Mouse (Mus musculus) central nervous system, embryonic 18 days (tissue): ENCODE data around the gene Mrpl41. TPM values are rescaled to one million over a fixed set of nuclear protein-coding genes. Genes with fewer than 3 reads are reported as not detected.

ENCODE experiments used
- polyA plus RNA-seq: library from polyadenylated mRNA; depleted of rRNA; stranded (reverse); fragments of >200 nt; gene quantifications from 2 replicates; pipeline ENCODE4 v1.2.3, GENCODE M21; 2012; rRNA removed

Mrpl41 gene
- 98.6 and 112 TPM in 2 replicates for polyA plus RNA-seq

DNA sequence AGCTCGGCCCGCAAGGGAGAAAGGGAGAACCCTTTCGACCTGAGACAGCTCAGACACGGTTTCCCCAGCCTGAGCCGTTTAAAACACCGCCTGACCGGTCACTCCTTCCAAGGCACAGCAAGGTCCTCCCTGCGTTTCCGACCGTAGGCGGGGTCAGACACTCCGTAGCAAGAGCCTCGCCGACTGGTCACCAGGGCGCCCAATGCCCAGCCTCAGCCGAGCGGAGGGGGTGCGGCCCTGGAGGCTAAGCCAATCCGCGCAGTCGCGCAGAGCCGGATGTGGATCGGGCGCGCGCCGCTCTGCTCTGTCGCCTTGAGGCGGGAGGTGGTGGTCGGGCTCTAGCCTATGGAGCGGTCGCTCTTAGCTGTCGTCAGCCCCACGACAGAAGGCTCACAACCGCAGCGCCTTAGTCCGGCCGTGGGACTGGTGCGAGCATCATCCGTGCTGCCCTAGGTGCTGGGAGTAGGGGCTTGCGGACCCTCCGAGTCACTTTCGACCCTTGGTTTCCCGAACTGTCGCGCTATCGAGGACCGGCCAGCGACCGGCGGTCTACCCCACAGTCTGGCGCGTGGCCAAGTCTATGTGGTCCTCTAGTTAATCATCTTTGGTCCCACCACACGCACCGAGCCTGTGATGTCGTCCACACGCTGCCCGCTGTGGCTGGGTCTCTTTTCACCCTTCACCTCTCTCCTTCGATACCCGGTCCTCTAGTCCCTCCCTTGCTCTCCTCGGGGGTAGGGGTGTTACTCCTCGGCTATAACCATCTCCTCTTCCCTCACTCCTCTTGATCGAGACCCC is at the start of gene Mrpl41:
Gene Mrpl41, minus strand, starts transcription at position 193 of the 798 bp plus-strand sequence.

DNA sequence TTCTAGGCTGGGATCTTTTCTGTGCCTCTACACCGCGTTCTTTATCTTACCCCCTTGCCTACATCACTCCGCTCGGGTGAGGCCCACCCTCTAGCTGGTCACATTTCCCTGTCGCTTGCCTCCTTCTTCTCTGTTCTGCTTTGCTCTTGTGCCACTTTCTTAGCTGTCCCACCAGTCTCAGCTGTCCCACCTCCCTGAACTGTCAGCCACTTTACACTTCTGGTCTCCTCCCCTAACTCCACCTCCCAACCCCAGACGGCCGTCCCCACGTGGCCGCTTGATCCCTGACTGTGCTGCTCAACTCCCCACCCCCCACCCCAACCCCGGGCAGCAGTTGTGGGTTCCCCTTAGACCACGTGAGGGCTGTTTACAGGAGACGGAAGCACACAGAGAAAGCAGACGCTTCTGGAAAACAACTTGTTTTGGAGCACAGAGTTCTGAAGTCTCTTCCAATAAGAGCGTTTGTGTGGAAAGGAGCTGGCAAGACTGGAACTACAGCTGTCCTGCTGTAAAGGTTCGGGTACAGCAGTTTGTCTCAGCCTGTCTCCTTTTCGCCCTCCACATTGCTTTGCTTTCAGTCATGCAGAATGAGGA is 903 bp upstream of the Mrpl41 start, which contains the start of gene Pnpla7:
Gene Pnpla7, plus strand, starts transcription at position 330 of the 594 bp plus-strand sequence.

DNA sequence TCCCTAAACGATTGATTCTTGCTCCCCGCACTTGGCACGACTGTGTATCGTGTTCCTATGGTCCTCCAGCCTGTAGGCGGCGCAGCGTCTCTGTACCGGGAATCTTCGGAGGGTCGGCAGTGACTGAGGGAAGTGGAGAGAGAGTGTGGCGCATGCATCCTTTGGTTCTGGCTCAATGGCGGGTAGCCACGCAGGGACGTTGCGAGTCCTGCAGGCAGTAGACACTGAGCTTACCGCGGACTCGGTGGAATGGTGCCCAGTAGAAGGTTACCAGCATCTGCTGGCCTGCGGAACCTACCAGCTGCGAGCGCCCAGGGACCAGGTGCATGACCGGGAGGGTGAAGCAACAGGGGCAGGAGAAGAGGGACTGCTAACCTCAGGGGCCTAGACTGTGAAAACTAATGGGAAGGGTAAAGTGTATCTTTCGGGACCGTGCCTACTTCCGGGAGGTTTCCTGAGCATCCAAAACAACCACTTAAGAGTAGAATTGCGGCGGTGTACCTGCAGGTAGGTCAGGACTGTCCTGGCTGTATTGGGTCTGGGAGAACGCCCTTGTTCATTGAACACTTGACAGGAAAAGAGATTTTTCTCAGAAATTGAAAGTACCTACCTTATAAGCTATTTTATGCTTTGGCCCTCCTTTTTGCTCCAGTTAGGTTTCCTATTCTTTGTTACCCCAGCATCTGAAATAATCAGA is 12.4 kb downstream of the Mrpl41 start, which contains the start of gene Dph7:
Gene Dph7, plus strand, starts transcription at position 97 of the 697 bp plus-strand sequence.

DNA sequence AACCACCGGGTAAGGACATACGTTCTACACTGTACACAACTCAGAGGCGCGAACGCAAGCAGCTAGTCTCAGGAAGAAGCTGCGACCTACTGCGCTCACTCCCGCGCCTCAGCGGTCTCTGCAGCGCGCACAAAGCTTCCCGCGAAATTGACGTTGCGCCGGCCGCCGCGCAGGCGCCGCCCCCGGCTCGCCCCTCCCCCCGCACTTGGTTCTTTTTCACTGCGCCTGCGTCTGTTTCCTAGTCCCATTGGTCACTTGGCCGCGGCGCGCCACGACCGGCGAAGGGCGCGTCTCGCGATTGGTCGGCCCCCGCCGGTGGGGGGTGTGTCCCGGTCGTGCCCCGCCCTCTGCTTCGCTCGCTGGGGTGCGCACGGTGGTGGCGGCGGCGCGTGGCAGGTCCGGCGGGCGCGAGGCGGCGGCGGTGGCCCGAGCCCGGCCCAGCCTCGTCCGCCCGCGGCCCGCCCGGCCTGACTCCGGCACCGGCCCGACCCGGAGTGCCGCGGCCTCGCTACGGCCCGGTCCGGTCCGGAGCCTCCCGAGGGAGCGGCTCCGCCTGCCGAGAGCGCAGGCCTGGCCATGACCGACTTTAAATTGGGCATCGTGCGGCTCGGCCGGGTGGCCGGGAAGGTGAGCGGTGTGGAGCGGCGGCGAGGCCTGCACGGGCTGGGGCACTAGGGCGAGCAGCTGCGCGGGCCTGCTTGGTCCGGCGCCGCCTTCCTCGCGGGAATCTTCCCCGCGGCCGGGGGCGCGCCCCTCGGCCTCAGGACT is 25.3 kb downstream of the Mrpl41 start, which contains the start of gene Zmynd19:
Gene Zmynd19, plus strand, starts transcription at position 372 of the 768 bp plus-strand sequence.

DNA sequence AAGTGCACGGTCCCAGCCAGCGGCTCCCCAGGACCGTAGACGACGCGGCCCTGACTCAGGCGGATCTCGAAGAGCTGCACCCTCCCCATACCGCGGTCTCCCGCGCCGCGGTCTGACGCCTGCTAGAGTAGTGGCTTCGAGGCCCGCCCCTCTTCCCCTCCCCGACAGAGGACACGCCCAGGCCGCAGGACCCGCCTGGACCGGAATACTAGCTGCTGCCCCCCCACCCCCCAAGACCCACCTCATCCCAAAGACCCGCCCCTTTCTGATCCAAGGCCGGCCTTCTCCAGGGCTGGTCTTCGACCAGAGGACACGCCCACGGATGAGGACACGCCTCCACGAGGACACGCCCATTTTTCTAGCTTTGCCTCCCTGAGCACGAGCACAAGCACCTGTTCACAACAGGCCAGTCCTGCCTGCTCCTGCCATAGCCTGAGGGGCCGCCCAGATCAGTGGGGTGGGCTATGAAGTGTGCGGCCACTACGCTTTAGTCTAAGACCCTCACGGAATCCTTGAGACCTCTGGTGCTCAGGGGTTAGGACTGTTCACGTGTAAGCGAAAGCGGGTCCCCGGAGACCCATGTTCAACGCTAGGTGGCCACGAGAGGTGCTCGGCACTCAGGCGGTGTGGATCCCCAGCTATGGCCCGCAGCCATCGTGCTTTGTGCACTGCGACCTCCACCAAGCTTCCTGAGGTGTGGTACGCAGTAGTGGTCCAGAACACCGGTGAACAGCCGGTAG is 39.7 kb downstream of the Mrpl41 start, which contains the start of gene Arrdc1:
Gene Arrdc1, minus strand, starts transcription at position 196 of the 740 bp plus-strand sequence.

Other genes starting within 250 kb of the Mrpl41 start
- 68.4 and 80.1 TPM in 2 replicates for gene Cacna1b, start 211.9 kb downstream of the Mrpl41 start, polyA plus RNA-seq
- 105 and 109 TPM in 2 replicates for gene Ehmt1, start 55.5 kb downstream of the Mrpl41 start, polyA plus RNA-seq
- 92.5 and 98.4 TPM in 2 replicates for gene Arrdc1, start 39.8 kb downstream of the Mrpl41 start, polyA plus RNA-seq
- 45.3 and 47.1 TPM in 2 replicates for gene Zmynd19, start 25.3 kb downstream of the Mrpl41 start, polyA plus RNA-seq
- gene Dph7, start 12.7 kb downstream of the Mrpl41 start, polyA plus RNA-seq: 41.9 and 44.1 TPM in 2 replicates
- gene Pnpla7, start 935 bp upstream of the Mrpl41 start, polyA plus RNA-seq: 4.7 and 5.0 TPM in 2 replicates
- gene Nsmf, start 79.3 kb upstream of the Mrpl41 start, polyA plus RNA-seq: 253 and 267 TPM in 2 replicates
- gene Entpd8, start 105.2 kb upstream of the Mrpl41 start, polyA plus RNA-seq: 0.16 and 0.28 TPM in 2 replicates
- gene Noxa1, start 120.1 kb upstream of the Mrpl41 start, polyA plus RNA-seq: 0.07 TPM in 1 of 2 replicates, not detected in the other
- gene Nrarp, start 205.7 kb upstream of the Mrpl41 start, polyA plus RNA-seq: 26.0 and 28.6 TPM in 2 replicates
- gene Tor4a, start 221.8 kb upstream of the Mrpl41 start, polyA plus RNA-seq: 1.9 and 2.2 TPM in 2 replicates
- gene Nelfb, start 236.4 kb upstream of the Mrpl41 start, polyA plus RNA-seq: 69.1 and 73.7 TPM in 2 replicates
- 0.05 TPM in 1 of 2 replicates, not detected in the other for gene Stpg3, start 239.5 kb upstream of the Mrpl41 start, polyA plus RNA-seq
- 0.13 TPM in 2 replicates for gene Fam166a, start 243.6 kb upstream of the Mrpl41 start, polyA plus RNA-seq
- 424 and 435 TPM in 2 replicates for gene Tubb4b, start 249.6 kb upstream of the Mrpl41 start, polyA plus RNA-seq